Mouse (Mus musculus): ENCODE results near the gene Ctf1. TPM values are rescaled to one million over a fixed set of nuclear protein-coding genes. Genes with fewer than 3 reads are reported as not detected.
A peak's percentile ranks its signal among the peaks of the same experiment; 100 is the strongest.

Gene Ctf1
- polyA plus RNA-seq, 1 experiment: 13.9 TPM

DNA sequence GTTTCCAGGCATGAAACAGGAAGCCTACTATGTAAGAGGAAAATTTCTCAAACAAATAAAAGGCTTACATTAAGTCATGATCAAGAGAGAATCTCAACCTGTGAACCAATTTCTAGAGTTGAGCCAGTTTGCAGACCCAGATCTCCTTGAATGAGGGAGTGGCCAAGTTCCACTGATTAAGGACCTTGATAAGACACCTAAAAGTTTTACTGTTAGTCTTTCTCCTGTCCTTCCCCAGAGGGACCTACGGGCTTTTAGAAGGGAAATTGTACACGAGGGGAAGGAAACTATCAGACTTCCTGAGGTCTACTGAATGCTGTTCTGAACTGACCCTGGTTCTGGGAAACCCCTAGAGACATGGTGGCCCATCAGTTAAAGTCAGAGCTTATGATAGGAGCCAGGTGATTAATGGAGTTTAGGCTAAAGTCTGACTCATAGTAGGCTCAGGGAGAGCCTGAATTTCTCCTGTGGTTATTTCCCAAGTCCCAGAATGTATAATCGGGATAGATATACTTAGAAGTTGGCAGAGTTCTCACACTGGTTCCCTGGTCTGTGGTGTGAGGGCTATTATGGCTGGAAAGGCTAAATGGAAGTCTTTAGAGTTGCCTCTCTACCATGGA lies 11.7 kb upstream of the Ctf1 start:
- no peak for TF ChIP-seq CTCF (IDR thresholded peaks at IDR 0.05; ENCODE audit: low read depth, low read length)
- no peak for TF ChIP-seq EP300 (IDR thresholded peaks at IDR 0.05; ENCODE audit: insufficient read depth, low read depth, low read length)
- TF ChIP-seq POLR2A (IDR thresholded peaks at IDR 0.05; ENCODE audit: insufficient read depth, low read length): no peak
- Histone ChIP-seq H3K27ac (ENCODE audit: insufficient read depth, low read length) (no peak overlapping the region), H3K4me3 (ENCODE audit: low read depth, low read length) (no peak overlapping the region), H3K9me3 (replicated peaks; ENCODE audit: control insufficient read depth, insufficient read depth, low read length, poor library complexity, severe bottlenecking) (no peaks in the 10 kb centered on the region), H3K4me1 (ENCODE audit: control insufficient read depth, insufficient read depth, low read length) (no peaks in the 10 kb centered on the region), H3K27me3 (ENCODE audit: control insufficient read depth, insufficient read depth, low read length, poor library complexity, severe bottlenecking) (no peaks in the 10 kb centered on the region), H3K9ac (ENCODE audit: low read depth, poor library complexity, severe bottlenecking) (no peak overlapping the region), H3K36me3 (ENCODE audit: control insufficient read depth, insufficient read depth, low read length, poor library complexity, severe bottlenecking) (peaks cover under 1% of the 10 kb centered on the region; the same call in 1 of the 2 replicates)

DNA sequence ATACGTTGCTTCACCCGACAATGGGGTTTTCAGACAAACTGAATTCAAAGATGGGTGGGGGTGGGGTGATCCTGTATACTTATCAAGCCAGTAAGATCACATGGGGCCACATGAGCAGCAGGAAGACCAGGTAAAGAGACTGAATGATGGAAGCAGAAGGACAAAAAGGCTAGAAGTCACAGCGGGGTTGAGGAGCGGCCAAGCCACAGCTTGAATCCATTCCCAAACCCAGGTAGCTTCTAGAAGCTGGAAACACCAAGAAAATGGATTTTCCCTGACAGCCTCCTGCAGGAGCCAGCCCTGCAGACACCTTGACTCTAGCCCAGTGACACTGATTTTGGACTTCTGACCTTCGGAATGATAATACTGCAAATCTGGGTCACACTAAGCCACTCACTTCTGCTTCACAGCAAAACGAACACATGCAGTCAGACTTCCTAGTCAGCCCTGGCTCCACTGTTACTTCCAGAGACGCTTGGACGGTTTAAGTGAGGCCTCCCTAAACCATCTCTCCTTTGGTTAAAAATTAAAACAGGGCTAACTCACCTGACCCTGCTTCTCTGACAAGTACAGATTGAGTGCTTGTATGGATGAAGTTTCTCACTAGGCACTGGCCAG lies 8.9 kb upstream of the Ctf1 start:
- no peaks in the 10 kb centered on the region for H3K4me1 ChIP-seq (ENCODE audit: control insufficient read depth, insufficient read depth, low read length)
- no peaks in the 10 kb centered on the region for H3K27me3 ChIP-seq (ENCODE audit: control insufficient read depth, insufficient read depth, low read length, poor library complexity, severe bottlenecking)
- H3K27ac ChIP-seq (ENCODE audit: insufficient read depth, low read length): no peak overlapping the region
- TF ChIP-seq CTCF (IDR thresholded peaks at IDR 0.05; ENCODE audit: low read depth, low read length) (no peak), EP300 (IDR thresholded peaks at IDR 0.05; ENCODE audit: insufficient read depth, low read depth, low read length) (no peak), POLR2A (IDR thresholded peaks at IDR 0.05; ENCODE audit: insufficient read depth, low read length) (no peak)
- peaks cover 5% of the 10 kb centered on the region; the same call in 1 of the 2 replicates for H3K36me3 ChIP-seq (ENCODE audit: control insufficient read depth, insufficient read depth, low read length, poor library complexity, severe bottlenecking)
- no peaks in the 10 kb centered on the region for H3K9me3 ChIP-seq (replicated peaks; ENCODE audit: control insufficient read depth, insufficient read depth, low read length, poor library complexity, severe bottlenecking)
- no peak overlapping the region for H3K9ac ChIP-seq (ENCODE audit: low read depth, poor library complexity, severe bottlenecking)
- H3K4me3 ChIP-seq (ENCODE audit: low read depth, low read length): no peak overlapping the region

DNA sequence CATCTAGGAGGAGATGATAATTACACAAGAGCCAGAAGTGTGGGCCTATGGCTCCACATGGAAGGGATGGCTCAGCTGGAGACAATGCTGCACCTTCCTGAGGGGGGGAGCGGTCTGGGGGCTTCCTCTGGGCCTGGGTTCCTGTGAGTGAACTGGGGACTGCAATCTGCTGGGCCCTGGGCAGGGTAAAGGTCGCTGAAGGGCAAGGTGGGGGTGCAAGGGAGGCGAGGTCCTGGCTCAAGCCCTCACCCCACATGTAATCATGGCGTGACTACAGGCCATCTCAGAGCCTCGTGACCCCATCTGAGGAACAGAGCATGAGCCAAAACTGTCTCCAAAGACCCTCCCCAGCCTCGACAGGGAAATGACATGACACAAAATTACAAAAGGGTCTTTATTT lies 7.9 kb upstream of the Ctf1 start:
- no peaks in the 10 kb centered on the region for H3K9me3 ChIP-seq (replicated peaks; ENCODE audit: control insufficient read depth, insufficient read depth, low read length, poor library complexity, severe bottlenecking)
- H3K9ac ChIP-seq (ENCODE audit: low read depth, poor library complexity, severe bottlenecking): no peak overlapping the region
- no peak for TF ChIP-seq CTCF (IDR thresholded peaks at IDR 0.05; ENCODE audit: low read depth, low read length)
- TF ChIP-seq POLR2A (IDR thresholded peaks at IDR 0.05; ENCODE audit: insufficient read depth, low read length): no peak
- TF ChIP-seq EP300 (IDR thresholded peaks at IDR 0.05; ENCODE audit: insufficient read depth, low read depth, low read length): no peak
- H3K4me3 ChIP-seq (ENCODE audit: low read depth, low read length): no peak overlapping the region
- no peaks in the 10 kb centered on the region for H3K27me3 ChIP-seq (ENCODE audit: control insufficient read depth, insufficient read depth, low read length, poor library complexity, severe bottlenecking)
- H3K36me3 ChIP-seq (ENCODE audit: control insufficient read depth, insufficient read depth, low read length, poor library complexity, severe bottlenecking): peaks cover 5% of the 10 kb centered on the region; the same call in 1 of the 2 replicates
- no peak overlapping the region for H3K27ac ChIP-seq (ENCODE audit: insufficient read depth, low read length)
- no peaks in the 10 kb centered on the region for H3K4me1 ChIP-seq (ENCODE audit: control insufficient read depth, insufficient read depth, low read length)

DNA sequence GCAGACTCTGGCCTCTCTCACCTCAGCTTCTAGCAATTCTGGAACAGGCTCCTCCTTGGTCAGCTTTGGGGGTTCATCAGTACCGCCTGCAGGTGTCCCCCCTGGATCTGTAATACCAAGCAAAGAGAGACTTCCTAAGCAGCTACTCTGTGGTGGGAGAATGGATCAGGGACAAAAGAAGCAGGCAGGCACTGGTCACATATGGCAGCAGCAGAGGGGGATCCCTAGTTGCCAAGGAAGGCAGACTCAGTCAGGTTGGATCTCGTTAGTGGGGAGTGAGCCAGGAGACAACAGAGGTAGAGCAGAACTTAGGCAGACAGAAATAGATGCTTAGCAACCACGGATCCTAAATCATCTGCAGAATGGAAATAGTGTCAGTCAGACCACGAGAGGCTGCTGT lies 6.8 kb upstream of the Ctf1 start:
- TF ChIP-seq CTCF (IDR thresholded peaks at IDR 0.05; ENCODE audit: low read depth, low read length) (no peak), POLR2A (IDR thresholded peaks at IDR 0.05; ENCODE audit: insufficient read depth, low read length) (no peak), EP300 (IDR thresholded peaks at IDR 0.05; ENCODE audit: insufficient read depth, low read depth, low read length) (no peak)
- no peaks in the 10 kb centered on the region for H3K4me1 ChIP-seq (ENCODE audit: control insufficient read depth, insufficient read depth, low read length)
- H3K4me3 ChIP-seq (ENCODE audit: low read depth, low read length): no peak overlapping the region
- H3K36me3 ChIP-seq (ENCODE audit: control insufficient read depth, insufficient read depth, low read length, poor library complexity, severe bottlenecking): peaks cover 5% of the 10 kb centered on the region; the same call in 1 of the 2 replicates
- H3K9ac ChIP-seq (ENCODE audit: low read depth, poor library complexity, severe bottlenecking): no peak overlapping the region
- H3K27me3 ChIP-seq (ENCODE audit: control insufficient read depth, insufficient read depth, low read length, poor library complexity, severe bottlenecking): no peaks in the 10 kb centered on the region
- no peaks in the 10 kb centered on the region for H3K9me3 ChIP-seq (replicated peaks; ENCODE audit: control insufficient read depth, insufficient read depth, low read length, poor library complexity, severe bottlenecking)
- no peak overlapping the region for H3K27ac ChIP-seq (ENCODE audit: insufficient read depth, low read length)

DNA sequence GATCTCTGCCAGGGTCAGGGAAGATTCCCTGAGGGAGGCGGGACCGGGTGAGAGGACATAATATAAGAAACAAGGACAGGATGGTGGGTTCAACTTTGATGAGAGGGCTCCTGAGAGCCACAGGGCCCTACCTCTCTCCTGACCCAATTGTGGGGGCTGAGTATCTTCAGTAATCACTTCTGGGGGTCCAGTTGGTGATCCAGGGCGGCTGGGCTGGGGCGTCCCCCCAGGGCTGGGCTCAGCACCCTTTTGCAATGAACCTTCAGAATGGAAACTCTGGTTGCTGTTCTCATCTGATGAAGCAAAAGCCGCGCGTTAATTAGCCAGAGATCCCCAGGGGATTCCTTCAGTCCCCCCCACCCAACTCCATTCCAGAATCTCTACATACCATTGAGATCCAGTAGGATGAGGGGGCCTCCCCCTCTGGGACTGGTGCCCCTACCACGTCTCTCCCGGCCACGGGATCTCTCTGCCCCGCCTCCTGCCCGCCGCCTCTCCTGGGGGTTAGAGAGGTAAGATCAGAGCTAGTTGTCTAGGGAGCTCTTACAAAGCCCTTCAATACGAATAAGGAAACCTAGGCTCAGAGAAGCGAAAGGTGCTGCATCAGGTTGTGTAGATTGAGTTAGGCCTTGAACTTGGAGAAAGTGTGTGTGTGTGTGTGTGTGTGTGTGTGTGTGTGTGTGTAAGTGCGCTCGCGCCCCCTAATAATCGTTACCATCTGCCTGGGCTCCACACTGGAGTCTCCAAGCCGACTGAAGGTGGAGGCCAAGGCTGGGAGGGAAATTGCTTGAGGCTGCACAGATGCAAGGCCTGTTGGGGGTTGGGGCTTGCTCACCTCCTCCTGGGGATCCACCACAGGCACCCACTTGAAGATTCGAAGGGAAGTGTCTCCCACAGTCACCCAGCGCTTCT lies 5.2 kb upstream of the Ctf1 start:
- TF ChIP-seq POLR2A (IDR thresholded peaks at IDR 0.05; ENCODE audit: insufficient read depth, low read length) (no peak), EP300 (IDR thresholded peaks at IDR 0.05; ENCODE audit: insufficient read depth, low read depth, low read length) (no peak), CTCF (IDR thresholded peaks at IDR 0.05; ENCODE audit: low read depth, low read length) (no peak)

More for the DNA sequence above, 5.2 kb upstream of the Ctf1 start:
- Histone ChIP-seq H3K4me3 (ENCODE audit: low read depth, low read length) (peak overlapping the region; percentile 75), H3K36me3 (ENCODE audit: control insufficient read depth, insufficient read depth, low read length, poor library complexity, severe bottlenecking) (peaks cover 5% of the 10 kb centered on the region; the same call in 1 of the 2 replicates), H3K9me3 (replicated peaks; ENCODE audit: control insufficient read depth, insufficient read depth, low read length, poor library complexity, severe bottlenecking) (no peaks in the 10 kb centered on the region), H3K27me3 (ENCODE audit: control insufficient read depth, insufficient read depth, low read length, poor library complexity, severe bottlenecking) (no peaks in the 10 kb centered on the region), H3K27ac (ENCODE audit: insufficient read depth, low read length) (no peak overlapping the region), H3K9ac (ENCODE audit: low read depth, poor library complexity, severe bottlenecking) (0 out of 2 replicates have a peak overlapping the region, but pooled peaks have one; percentile 80), H3K4me1 (ENCODE audit: control insufficient read depth, insufficient read depth, low read length) (no peaks in the 10 kb centered on the region)

All from ES-Bruce4 (cell line).